Mouse (Mus musculus): ENCODE data around the gene Abi3bp. TPM values are rescaled to one million over a fixed set of nuclear protein-coding genes. Genes with fewer than 3 reads are reported as not detected.

The Abi3bp gene
- polyA plus RNA-seq, 1 experiment, result 0.01 TPM

DNA sequence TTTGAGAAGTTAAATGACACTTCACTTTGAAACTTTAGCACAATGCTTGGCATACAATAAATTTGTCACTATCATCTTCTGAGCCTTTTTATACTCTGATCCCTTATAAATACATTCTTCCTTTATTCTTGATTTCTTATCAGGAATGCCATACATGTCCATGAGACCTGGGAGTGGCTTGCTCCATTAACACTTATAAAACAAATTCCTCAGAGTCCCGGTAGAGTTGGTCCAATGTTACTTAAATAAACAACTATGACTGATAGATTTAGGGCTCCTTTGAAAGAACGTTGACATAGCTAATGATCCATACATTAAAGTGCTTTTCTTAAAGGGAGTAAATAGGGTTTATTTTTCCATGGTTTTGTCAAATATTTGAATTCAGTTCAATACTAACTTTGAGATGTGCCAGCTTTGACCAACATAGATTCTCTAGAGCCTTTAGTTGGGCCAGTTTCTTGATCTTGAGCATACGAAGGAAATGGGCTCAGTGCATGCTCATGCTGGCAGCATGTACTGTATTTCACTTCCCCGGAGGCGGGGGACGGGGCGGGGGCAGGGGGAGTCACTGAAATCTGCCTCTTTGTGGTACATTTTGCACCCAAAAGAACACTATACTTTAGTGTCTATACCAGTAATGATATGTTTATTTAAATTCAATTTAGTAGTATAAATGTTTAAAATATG lies 35.9 kb upstream of the Abi3bp start:
- Histone ChIP-seq H3K4me2 (ENCODE audit: low read depth) (no peak overlapping the region), H3ac (ENCODE audit: control insufficient read depth, insufficient read length) (no peak overlapping the region), H3K4me3 (no peak overlapping the region), H3K36me3 (ENCODE audit: control insufficient read depth, insufficient read depth) (no peaks in the 10 kb centered on the region), H3K27me3 (ENCODE audit: control insufficient read depth, insufficient read depth, insufficient read length) (no peaks in the 10 kb centered on the region), H3K79me2 (ENCODE audit: control insufficient read depth, insufficient read depth) (no peaks in the 10 kb centered on the region)
- TF ChIP-seq TCF3 (IDR thresholded peaks at IDR 0.05; ENCODE audit: insufficient read length, low read depth) (no peak), E2F4 (IDR thresholded peaks at IDR 0.05; ENCODE audit: insufficient read depth) (no peak), MYOG (IDR thresholded peaks at IDR 0.05; ENCODE audit: control insufficient read depth in 1 of 3, insufficient read depth in 1 of 3, insufficient read length in 2 of 3, low read depth in 2 of 3) (no peak), REST (IDR thresholded peaks at IDR 0.05; ENCODE audit: insufficient read depth, insufficient read length) (no peak), MYOD1 (IDR thresholded peaks at IDR 0.05; ENCODE audit: control insufficient read depth in 1 of 3, insufficient read length in 2 of 3, low read depth in 2 of 3) (no peak), MAX (IDR thresholded peaks at IDR 0.05; ENCODE audit: low read depth) (no peak), POLR2AphosphoS2 (IDR thresholded peaks at IDR 0.05; ENCODE audit: insufficient read length, low read depth) (no peak)

DNA sequence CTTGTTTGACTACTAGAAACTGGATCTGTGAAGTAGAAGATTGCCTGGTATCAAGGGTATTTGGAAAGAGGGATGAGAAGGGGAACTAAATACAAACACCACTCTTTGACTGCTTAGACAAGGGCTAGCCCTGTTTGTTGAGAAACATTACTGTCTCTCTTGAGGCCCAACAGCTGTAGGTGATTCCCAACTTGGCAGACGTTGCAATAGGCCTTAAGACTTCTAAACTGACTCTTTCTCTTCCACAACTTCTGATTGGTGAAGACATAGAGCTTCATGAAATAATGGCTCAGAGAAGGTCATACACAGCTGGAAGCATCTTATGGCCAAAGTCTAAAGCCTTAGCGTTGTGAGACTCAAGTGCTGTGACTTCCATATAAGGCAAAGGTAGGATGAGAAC lies 26.2 kb upstream of the Abi3bp start:
- no peaks in the 10 kb centered on the region for H3K36me3 ChIP-seq (ENCODE audit: control insufficient read depth, insufficient read depth)
- H3K79me2 ChIP-seq (ENCODE audit: control insufficient read depth, insufficient read depth), result no peaks in the 10 kb centered on the region
- H3K27me3 ChIP-seq (ENCODE audit: control insufficient read depth, insufficient read depth, insufficient read length), result no peaks in the 10 kb centered on the region
- TF ChIP-seq TCF12 (IDR thresholded peaks at IDR 0.05; ENCODE audit: insufficient read depth, poor library complexity, severe bottlenecking), result no peak
- TF ChIP-seq CEBPB (IDR thresholded peaks at IDR 0.05; ENCODE audit: insufficient read depth, poor library complexity, severe bottlenecking), result no peak
- no peak for TF ChIP-seq REST (IDR thresholded peaks at IDR 0.05; ENCODE audit: insufficient read depth, insufficient read length)
- TF ChIP-seq MYOG (IDR thresholded peaks at IDR 0.05; ENCODE audit: control insufficient read depth in 1 of 3, insufficient read depth in 1 of 3, insufficient read length in 2 of 3, low read depth in 2 of 3), result no peak
- no peak overlapping the region for H3ac ChIP-seq (ENCODE audit: control insufficient read depth, insufficient read length)
- no peak overlapping the region for H3K4me3 ChIP-seq
- H3K4me2 ChIP-seq (ENCODE audit: low read depth), result no peak overlapping the region

DNA sequence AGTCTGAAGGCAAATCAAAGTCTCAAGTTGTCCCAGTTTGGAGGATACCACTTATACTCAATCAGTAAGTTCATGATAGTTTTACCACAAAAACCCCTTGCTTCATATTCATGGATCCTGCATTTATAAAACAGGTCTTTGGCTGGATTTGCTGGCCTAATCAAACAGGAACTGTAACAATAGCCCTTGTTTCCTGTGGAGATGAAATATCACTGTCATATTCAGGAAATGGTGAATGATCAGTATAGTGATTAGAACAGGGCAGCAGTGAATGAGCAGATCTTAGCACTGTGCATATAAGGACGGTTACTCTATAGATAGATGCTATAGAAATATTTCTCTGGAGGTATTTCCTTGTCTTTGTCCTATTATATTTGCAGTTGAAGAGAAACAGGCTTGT lies 25.8 kb upstream of the Abi3bp start:
- H3K4me2 ChIP-seq (ENCODE audit: low read depth), result no peak overlapping the region
- no peak overlapping the region for H3ac ChIP-seq (ENCODE audit: control insufficient read depth, insufficient read length)
- no peaks in the 10 kb centered on the region for H3K27me3 ChIP-seq (ENCODE audit: control insufficient read depth, insufficient read depth, insufficient read length)
- no peaks in the 10 kb centered on the region for H3K79me2 ChIP-seq (ENCODE audit: control insufficient read depth, insufficient read depth)
- H3K36me3 ChIP-seq (ENCODE audit: control insufficient read depth, insufficient read depth), result no peaks in the 10 kb centered on the region
- TF ChIP-seq E2F4 (IDR thresholded peaks at IDR 0.05; ENCODE audit: insufficient read depth) (no peak), REST (IDR thresholded peaks at IDR 0.05; ENCODE audit: insufficient read depth, insufficient read length) (no peak), TCF3 (IDR thresholded peaks at IDR 0.05; ENCODE audit: insufficient read length, low read depth) (no peak), SRF (IDR thresholded peaks at IDR 0.05; ENCODE audit: control insufficient read depth, insufficient read length, low read depth) (no peak), TCF12 (IDR thresholded peaks at IDR 0.05; ENCODE audit: insufficient read depth, poor library complexity, severe bottlenecking) (no peak), MYOG (IDR thresholded peaks at IDR 0.05; ENCODE audit: control insufficient read depth in 1 of 3, insufficient read depth in 1 of 3, insufficient read length in 2 of 3, low read depth in 2 of 3) (no peak), CEBPB (IDR thresholded peaks at IDR 0.05; ENCODE audit: insufficient read depth, poor library complexity, severe bottlenecking) (no peak), POLR2A (IDR thresholded peaks at IDR 0.05; ENCODE audit: insufficient read length, low read depth) (no peak), POLR2AphosphoS2 (IDR thresholded peaks at IDR 0.05; ENCODE audit: insufficient read length, low read depth) (no peak), USF1 (IDR thresholded peaks at IDR 0.05; ENCODE audit: low read depth) (no peak), MAX (IDR thresholded peaks at IDR 0.05; ENCODE audit: low read depth) (no peak), MYOD1 (IDR thresholded peaks at IDR 0.05; ENCODE audit: control insufficient read depth in 1 of 3, insufficient read length in 2 of 3, low read depth in 2 of 3) (no peak)
- no peak overlapping the region for H3K4me3 ChIP-seq

DNA sequence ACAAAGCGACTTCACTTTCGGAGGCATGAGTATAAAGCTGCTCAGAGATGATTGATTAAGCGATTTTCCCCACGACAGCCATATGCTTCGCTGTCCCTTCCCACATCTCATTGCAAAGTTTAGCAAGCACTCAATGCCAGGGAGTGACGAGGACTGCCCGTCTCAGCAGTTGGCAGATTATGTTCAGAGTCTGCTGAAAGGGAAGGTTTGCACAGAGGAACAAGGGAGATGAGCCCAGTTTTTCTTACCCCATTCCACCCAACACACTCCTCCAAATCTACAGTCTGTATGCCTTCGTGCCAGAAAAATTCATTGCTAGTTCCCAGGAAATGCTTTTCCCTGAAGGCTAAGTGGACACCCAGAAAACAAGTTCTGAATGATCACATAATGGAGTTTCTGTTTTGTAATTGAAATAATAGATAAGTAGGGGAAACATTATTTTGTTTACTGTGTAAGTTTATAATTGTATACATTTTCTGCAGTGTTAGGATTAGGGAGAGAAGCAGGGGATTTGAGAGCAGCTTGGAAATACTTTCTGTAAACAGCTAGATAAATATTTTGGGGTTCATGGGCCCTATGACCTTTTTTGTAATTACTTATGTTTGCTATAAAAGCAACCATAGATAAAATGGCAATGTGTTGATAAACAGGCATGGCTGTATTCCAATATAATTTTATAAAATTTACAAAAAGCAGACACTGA lies 19.5 kb upstream of the Abi3bp start:
- Histone ChIP-seq H3K4me2 (ENCODE audit: low read depth) (no peak overlapping the region), H3ac (ENCODE audit: control insufficient read depth, insufficient read length) (no peak overlapping the region), H3K4me3 (no peak overlapping the region), H3K79me2 (ENCODE audit: control insufficient read depth, insufficient read depth) (no peaks in the 10 kb centered on the region), H3K36me3 (ENCODE audit: control insufficient read depth, insufficient read depth) (no peaks in the 10 kb centered on the region), H3K27me3 (ENCODE audit: control insufficient read depth, insufficient read depth, insufficient read length) (no peaks in the 10 kb centered on the region)
- TF ChIP-seq REST (IDR thresholded peaks at IDR 0.05; ENCODE audit: insufficient read depth, insufficient read length), result no peak
- no peak for TF ChIP-seq CEBPB (IDR thresholded peaks at IDR 0.05; ENCODE audit: insufficient read depth, poor library complexity, severe bottlenecking)
- no peak for TF ChIP-seq MYOG (IDR thresholded peaks at IDR 0.05; ENCODE audit: control insufficient read depth in 1 of 3, insufficient read depth in 1 of 3, insufficient read length in 2 of 3, low read depth in 2 of 3)
- no peak for TF ChIP-seq E2F4 (IDR thresholded peaks at IDR 0.05; ENCODE audit: insufficient read depth)
- no peak for TF ChIP-seq MYOD1 (IDR thresholded peaks at IDR 0.05; ENCODE audit: control insufficient read depth in 1 of 3, insufficient read length in 2 of 3, low read depth in 2 of 3)
- TF ChIP-seq POLR2A (IDR thresholded peaks at IDR 0.05; ENCODE audit: insufficient read length, low read depth), result no peak
- no peak for TF ChIP-seq USF1 (IDR thresholded peaks at IDR 0.05; ENCODE audit: low read depth)
- TF ChIP-seq MAX (IDR thresholded peaks at IDR 0.05; ENCODE audit: low read depth), result no peak
- TF ChIP-seq POLR2AphosphoS2 (IDR thresholded peaks at IDR 0.05; ENCODE audit: insufficient read length, low read depth), result no peak
- no peak for TF ChIP-seq SRF (IDR thresholded peaks at IDR 0.05; ENCODE audit: control insufficient read depth, insufficient read length, low read depth)
- TF ChIP-seq TCF12 (IDR thresholded peaks at IDR 0.05; ENCODE audit: insufficient read depth, poor library complexity, severe bottlenecking), result no peak
- no peak for TF ChIP-seq TCF3 (IDR thresholded peaks at IDR 0.05; ENCODE audit: insufficient read length, low read depth)
